Mouse (Mus musculus) kidney, postnatal 25 days (tissue): ENCODE measurements around the gene Dop1b.
"Not testable (repeated sequence)": the region's sequence is repeated elsewhere in the genome, so short reads cannot be mapped to it uniquely, and the experiment has no call there.

Experiments used
- DNase-seq, 2 experiments: peaks; one replicate each; pipeline ENCODE4 v3.0.0; 2021; ENCODE audit warnings: mixed read lengths in 2 of 2

Gene Dop1b

GRCm38 (mm10) chr16:93711411-93712188, at the start of gene Dop1b:
Dop1b (plus strand) TSS chr16:93711904.
- DNase-seq: peak; percentile 99 to 100

DNA sequence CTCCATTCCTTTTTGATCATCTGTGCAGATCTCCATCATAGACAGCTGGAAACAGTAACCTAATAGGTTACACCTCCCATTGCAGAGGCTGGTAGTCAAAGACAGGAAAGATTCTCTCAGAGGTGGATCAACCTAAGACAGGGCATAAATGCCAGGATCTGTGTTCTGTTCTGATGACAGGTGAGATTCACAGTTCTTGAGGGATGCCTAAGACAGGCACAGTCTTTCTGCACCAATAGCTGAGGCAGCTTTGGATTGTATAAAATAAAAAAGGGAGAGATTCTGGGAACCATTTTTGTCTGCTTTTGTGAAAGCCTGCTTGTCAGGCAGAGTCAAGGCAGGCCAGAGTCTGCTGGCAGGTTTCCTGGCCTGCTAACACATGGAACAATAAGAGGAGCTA, 43.7 kb upstream of the Dop1b start:
- DNase-seq: no peak

- no peak for DNase-seq
Observed at GRCm38 (mm10) chr16:93669521-93669920, 42.2 kb upstream of the Dop1b start.

- DNase-seq: not testable (repeated sequence)
Observed at GRCm38 (mm10) chr16:93670466-93670865, 41.2 kb upstream of the Dop1b start.

DNA sequence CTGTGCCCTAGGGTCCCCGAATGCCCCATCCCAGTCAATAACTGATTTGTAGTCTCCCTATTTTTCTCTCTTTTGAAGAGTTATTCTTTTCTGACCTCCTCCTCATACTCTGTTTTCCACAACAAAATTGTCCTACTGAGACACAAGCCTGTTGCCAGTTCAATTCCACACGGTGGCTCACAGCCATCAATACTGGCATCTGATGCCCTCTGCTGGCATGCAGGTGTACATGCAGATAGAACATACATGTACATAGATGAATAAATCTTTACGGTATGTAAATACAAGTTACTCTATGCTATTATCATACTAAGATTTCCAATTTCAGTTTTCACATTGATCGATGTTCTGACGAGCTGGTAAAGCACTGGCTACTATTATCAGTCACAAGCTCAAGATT, 40.6 kb upstream of the Dop1b start:
- DNase-seq: no peak

GRCm38 (mm10) chr16:93676376-93676775, 35.3 kb upstream of the Dop1b start:
- no peak for DNase-seq

DNA sequence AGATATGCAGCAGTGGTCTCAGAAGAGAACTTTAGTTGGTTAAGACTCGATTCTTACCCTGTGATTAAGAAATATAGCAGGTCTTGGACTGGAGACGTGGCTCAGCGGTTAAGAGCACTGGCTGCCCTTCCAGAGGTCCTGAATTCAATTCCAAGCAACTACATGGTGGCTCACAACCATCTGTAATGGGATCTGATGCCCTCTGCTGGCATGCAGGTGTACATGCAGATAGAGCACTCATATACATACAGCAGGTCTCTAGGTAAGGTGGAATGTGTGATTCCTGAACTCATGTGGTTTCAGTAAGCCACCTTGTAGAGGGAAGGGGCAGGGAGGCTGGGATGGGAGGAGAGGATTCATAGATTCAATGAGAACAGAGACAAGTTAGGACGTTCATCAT, 33.5 kb upstream of the Dop1b start:
- DNase-seq: no peak

DNA sequence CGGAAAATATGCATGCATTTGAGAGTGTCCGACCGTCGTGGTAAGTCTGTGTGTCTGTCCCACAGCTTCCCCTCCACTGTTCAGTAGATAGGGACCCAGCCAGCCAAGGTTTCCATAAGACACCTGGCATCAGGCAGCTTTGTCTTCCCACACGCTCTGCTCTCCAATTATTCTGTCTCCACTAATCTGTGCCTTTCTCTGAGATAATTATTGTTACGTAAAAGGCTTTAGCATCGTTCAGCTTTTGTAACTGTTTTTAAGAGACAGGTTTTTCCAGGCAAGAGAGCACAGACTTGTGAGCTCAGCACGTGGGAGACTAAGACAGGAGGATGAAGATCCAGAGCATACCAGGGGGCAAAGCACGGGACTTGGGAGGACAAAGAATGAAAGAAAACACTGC, 32.5 kb upstream of the Dop1b start:
- DNase-seq: no peak

GRCm38 (mm10) chr16:93682156-93682688, 29.5 kb upstream of the Dop1b start:
- DNase-seq: no peak

DNA sequence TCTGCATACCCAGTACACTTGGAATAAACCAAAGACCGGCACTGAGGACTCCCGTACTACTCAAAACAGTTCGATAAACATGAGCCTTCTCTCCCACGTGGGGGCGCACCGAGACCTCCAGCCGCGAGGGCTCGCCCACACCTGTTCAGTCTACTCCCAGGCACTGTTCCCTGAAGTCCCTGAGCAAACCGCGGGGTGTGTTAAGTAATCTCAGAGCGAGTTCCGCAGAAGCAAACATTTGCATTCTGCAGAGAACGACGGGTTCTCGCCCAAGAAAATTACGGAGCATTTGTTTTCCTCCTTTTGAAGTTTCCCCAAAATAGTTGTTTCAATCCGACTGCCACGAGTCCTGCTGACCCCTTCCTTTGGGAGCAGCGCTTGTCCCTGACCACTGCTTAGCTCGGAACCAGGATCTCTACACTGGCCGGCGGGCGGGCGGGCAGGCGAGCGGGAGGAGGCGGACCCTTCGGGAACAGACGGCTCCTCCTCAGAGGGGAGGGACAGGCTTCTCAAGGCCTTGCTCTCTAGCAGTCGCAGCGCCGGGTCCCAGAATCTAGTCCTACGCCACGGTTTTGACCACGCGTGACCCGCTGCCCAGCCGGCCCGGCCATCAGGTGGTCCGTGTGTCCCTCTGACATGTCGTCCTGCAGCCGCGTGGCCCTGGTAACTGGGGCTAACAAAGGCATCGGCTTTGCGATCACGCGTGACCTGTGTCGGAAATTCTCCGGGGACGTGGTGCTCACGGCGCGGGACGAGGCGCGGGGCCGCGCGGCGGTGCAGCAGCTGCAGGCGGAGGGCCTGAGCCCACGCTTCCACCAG, 28.8 kb upstream of the Dop1b start, which contains the start of gene Cbr3:
TSS of gene Cbr3 (plus strand) at position 527 of the 819 bp plus-strand sequence.
- peak; percentile 76 to 85 for DNase-seq

DNA sequence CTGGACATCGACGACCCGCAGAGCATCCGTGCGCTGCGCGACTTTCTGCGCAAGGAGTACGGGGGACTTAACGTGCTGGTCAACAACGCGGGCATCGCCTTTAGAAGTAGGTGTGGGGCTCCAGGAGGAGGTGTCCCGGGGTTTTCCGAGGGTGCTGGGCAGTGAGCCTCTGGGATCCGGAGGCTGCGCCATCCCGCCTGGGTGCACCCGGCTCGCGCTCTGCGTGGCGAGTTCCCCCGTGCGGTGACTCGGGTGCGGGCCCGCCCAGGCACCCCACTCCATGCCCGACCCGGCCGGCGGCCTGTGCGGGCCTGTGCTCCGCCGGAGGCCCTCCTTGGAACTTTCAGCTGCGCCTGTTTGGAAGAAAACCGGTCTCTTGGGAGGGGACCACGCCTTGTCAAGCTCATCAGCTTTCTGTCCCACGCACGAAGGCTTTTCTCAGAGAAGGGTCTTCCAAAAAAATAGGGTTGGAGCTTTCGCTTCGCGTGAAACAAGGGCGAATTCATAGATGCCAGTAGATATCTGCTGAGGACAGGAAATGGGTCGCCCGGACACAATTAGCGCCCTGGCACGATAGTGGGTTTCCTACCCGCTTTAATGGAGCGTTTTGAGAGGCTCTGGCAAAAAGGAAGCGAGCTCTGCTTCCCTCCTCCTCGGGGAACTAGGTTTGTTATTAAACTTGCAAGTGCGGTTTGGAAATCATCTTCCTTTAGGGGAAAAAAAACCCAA, 28.0 kb upstream of the Dop1b start:
- no peak for DNase-seq

GRCm38 (mm10) chr16:93684441-93684840, 27.3 kb upstream of the Dop1b start:
- DNase-seq: no peak

DNA sequence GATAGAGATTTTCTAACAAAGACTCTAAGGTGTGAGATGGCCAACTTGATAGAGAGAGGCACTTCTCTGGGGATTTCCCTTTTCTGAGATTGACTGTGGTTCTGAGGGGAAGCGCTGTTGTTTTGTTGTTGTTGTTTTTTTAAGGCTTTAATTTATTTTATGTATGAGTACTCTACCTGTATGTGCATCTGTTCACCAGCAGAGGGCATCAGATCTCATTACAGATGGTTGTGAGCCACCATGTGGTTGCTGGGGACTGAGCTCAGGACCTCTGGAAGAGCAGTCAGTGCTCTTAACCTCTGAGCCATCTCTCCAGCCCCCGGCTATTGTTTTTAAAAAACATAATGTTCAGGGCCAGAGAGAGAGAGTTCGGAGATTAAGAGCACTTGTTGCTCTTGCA, 25.9 kb upstream of the Dop1b start:
- not testable (repeated sequence) for DNase-seq

DNA sequence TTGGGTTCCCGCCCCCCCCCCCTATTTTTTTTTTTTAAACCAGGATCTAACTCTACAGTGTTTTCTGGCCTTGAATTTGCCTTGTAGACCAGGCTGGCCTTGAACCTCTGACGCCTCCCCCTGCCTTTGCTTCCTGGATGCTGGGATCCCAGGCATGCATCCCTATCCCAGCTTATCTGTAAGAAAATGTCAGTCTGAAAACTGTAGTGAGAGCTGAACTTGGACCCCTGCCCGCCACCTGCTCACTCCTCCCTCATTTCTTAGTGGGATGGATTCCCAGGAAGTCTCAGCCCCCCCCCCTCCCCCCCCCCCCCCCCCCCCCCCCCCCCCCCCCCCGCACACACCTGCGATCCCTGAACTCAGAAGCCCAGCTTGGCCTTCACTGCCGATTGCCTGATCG, 25.3 kb upstream of the Dop1b start:
- no peak for DNase-seq

- no peak for DNase-seq
Observed at GRCm38 (mm10) chr16:93686945-93687344, 24.8 kb upstream of the Dop1b start.

- DNase-seq: peak in 1 of 2 experiments; percentile 32
Observed at GRCm38 (mm10) chr16:93691206-93691841, 20.4 kb upstream of the Dop1b start.

DNA sequence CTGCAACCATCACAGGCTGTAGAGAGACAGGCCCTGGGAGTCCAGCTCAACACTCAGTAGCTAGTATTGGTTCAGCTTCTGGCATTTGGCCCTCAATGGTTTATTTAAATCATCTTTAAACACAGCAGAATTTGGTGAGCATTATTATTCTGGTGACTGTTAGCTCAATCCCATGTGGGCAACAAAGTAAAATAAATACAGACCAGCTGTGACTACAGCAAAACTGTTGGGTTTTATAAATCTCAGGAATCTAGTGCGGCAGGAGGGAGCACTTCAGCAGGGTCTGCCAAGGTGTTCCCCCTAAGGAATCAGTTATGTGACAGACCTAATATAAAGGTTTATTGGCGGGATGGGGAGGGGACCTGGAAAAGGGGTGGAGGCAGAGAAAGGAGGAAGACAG, 19.0 kb upstream of the Dop1b start:
- no peak for DNase-seq

GRCm38 (mm10) chr16:93707116-93707515, 4.6 kb upstream of the Dop1b start:
- no peak for DNase-seq

DNA sequence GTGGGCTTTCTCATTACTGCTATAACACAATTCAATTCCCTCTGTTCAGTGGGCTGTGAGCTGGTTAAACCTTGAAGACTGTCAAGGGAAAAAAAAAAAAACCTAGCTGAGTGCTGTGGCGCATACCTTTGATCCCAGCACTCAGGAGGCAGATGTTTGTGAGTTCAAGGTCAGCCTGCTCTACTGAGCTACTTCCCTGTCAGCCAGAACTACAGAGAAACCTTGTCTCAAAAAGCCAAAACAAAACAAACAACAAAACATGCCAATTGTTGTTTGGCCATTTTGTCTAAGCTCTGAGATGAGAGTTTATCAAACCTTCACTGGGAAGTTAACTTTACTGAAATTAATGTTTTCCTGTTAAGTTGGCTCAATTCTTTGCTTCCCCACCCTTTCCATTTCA, 2.5 kb upstream of the Dop1b start:
- no peak for DNase-seq

DNA sequence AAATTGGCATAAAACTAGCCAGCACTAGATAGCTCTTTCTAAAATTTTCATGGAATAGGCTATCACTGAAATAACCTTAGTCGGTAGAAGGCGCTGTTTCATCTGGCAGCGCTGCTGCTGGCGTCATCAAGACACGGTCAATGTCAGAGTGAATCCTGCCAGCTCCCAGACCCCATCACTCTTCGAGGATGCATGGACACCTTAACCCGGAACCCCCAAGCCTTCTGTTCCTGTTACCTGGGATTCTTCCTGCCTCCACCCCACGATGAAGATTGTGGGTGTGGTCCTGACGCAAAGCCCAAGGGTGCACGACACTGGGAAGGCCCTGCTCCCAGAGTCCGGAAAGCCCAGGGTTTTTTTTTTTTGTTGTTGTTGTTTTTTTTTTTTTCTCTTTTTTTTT, 780 bp upstream of the Dop1b start:
- DNase-seq: peak; percentile 74 to 81

- DNase-seq: no peak
Observed at GRCm38 (mm10) chr16:93712189-93712885, 633 bp downstream of the Dop1b start.

DNA sequence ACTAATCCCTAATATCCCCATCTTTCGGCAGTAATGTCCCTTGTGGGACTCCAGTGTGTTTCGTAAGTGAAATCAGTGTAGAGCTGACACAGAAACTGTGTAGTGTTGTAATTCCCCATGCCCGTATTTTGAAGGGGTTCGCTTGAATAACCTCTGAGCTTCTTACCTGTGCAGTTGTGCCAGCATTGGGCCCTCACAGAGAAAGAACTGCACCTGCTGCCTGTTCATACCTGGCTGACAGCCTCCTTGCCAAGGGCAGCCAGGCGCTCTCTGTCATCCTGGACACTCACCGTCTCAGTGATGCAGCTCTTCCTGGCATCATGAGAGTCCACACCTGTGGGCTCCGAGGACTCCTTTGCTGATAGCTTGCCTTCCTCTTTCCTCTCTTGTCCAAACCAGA, 1.3 kb downstream of the Dop1b start:
- no peak for DNase-seq
